Mouse (Mus musculus): ENCODE results near the gene Rbm14. TPM values are rescaled to one million over a fixed set of nuclear protein-coding genes. Genes with fewer than 3 reads are reported as not detected.
"Not testable (repeated sequence)": the region's sequence is repeated elsewhere in the genome, so short reads cannot be mapped to it uniquely, and the experiment has no call there.

The Rbm14 gene
- polyA plus RNA-seq, 1 experiment from 2014 or later = 82.3 TPM

GRCm38 (mm10) chr19:4782891-4783290, 28.5 kb downstream of the Rbm14 start:
- WGBS = 91% methylated on average over 2 of the region's 2 CpGs
- no peaks in the 10 kb centered on the region for H3K27me3 ChIP-seq
- no peak overlapping the region for H3K9ac ChIP-seq (replicated peaks)
- no peak for ATAC-seq
- no peak overlapping the region for H3K27ac ChIP-seq
- H3K36me3 ChIP-seq = peaks cover 68% of the 10 kb centered on the region
- no peak overlapping the region for H3K4me3 ChIP-seq (replicated peaks)
- no peaks in the 10 kb centered on the region for H3K9me3 ChIP-seq
- H3K4me2 ChIP-seq (replicated peaks) = no peak overlapping the region
- H3K4me1 ChIP-seq (replicated peaks) = peaks cover 26% of the 10 kb centered on the region

DNA sequence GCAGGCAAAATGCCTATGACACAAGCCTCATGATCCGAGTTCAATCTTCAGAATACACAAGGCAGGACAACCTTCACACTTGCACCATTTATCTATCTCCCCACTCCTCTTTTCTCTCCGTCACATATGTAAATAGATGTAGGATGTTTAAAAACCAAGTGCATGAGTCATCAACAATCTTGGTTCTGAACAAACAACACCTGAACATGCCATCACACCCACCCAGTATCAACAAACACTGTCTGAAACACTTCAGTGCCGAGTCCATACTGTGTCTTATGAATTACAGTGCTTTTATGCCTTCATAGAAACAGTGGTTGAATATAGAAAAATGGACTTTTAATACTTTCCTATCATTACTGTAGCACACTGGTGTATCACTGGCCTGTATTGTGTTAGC, 38.6 kb downstream of the Rbm14 start:
- Histone ChIP-seq H3K4me3 (replicated peaks) (no peak overlapping the region), H3K4me2 (replicated peaks) (no peak overlapping the region), H3K27me3 (no peaks in the 10 kb centered on the region), H3K4me1 (replicated peaks) (no peaks in the 10 kb centered on the region), H3K36me3 (peaks cover 76% of the 10 kb centered on the region), H3K9me3 (no peaks in the 10 kb centered on the region), H3K27ac (no peak overlapping the region), H3K9ac (replicated peaks) (no peak overlapping the region)
- ATAC-seq = no peak
- WGBS = 89% methylated on average over 3 of the region's 3 CpGs

- Histone ChIP-seq H3K9me3 (no peaks in the 10 kb centered on the region), H3K36me3 (peaks cover 80% of the 10 kb centered on the region), H3K27ac (no peak overlapping the region), H3K9ac (replicated peaks) (no peak overlapping the region), H3K4me2 (replicated peaks) (no peak overlapping the region), H3K4me1 (replicated peaks) (peaks cover 28% of the 10 kb centered on the region), H3K27me3 (no peaks in the 10 kb centered on the region), H3K4me3 (replicated peaks) (no peak overlapping the region)
- ATAC-seq = no peak
- 91% methylated on average over 10 of the region's 12 CpGs for whole genome bisulfite sequencing
These were observed 43.8 kb downstream of the Rbm14 start for GRCm38 (mm10) chr19:4767507-4768148.

DNA sequence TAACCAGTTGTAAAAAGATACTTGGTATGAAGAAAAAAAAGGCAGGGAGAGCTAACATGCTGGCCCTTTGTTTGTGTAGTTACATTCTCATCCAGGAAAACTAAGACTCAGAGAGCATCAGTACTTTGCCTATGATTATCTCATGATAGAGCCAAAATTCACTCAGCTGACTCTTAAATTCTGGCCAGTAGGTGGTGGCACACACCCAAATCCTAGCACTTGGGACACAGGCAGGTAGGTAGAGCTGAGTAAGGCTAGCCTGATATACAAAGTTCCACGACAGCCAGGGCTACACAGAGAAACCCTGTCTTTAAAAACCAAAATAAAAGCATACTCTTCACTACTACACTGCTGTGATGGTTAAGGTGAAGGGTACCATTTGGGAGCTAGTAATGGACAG, 48.6 kb downstream of the Rbm14 start:
- no peak for ATAC-seq
- Histone ChIP-seq H3K4me3 (replicated peaks) (no peak overlapping the region; the same call in 1 of the 2 replicates), H3K36me3 (peaks cover 69% of the 10 kb centered on the region), H3K4me2 (replicated peaks) (peak overlapping the region; percentile 16; the same call in 1 of the 2 replicates), H3K27me3 (no peaks in the 10 kb centered on the region), H3K9ac (replicated peaks) (no peak overlapping the region), H3K9me3 (no peaks in the 10 kb centered on the region), H3K27ac (no peak overlapping the region), H3K4me1 (replicated peaks) (peaks cover 74% of the 10 kb centered on the region)
- 48% methylated on average over 1 of the region's 1 CpGs for WGBS

DNA sequence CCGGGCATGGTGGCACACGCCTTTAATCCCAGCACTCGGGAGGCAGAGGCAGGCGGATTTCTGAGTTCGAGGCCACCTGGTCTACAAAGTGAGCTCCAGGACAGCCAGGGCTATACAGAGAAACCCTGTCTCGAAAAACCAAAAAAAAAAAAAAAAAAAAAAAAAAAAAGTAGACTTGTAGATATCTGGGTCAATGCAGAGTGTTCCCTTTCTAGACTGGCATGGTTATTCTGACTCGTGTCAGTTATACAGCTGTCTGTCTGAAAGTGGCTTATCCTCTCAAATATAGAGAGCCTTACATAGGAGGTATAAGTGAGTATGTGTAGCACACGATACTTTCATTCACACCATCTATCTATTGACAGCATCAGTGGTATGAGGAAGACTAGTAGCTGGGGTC, 50.9 kb downstream of the Rbm14 start:
- not testable (repeated sequence) for H3K9me3 ChIP-seq; H3K9ac ChIP-seq (replicated peaks); ATAC-seq; H3K27ac ChIP-seq; H3K27me3 ChIP-seq
- peaks cover 78% of the 10 kb centered on the region for H3K4me1 ChIP-seq (replicated peaks)
- WGBS = 94% methylated on average over 8 of the region's 8 CpGs
- peak overlapping the region; percentile 42 for H3K4me2 ChIP-seq (replicated peaks)
- H3K4me3 ChIP-seq (replicated peaks) = peak overlapping the region; percentile 9
- peaks cover 57% of the 10 kb centered on the region for H3K36me3 ChIP-seq

DNA sequence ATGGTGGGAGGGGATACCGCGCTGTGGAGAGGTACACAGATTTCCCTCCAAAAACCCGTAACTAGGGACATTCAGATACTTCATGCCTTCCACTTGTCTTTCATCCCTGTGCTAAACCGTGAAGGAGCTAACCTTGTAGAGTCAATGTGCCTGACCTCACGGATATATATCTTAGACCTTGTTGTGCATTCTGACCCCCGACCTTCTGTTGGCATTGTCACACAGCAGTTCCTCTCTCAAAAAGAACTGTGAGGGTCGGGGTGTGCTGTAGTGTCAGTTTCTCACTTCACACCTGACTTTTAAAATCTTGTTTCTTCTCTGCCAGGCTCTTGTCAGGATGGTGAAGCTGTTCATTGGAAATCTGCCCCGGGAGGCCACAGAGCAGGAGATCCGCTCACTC, 54.5 kb downstream of the Rbm14 start:
- ATAC-seq = no peak
- Histone ChIP-seq H3K9ac (replicated peaks) (peak overlapping the region; percentile 90), H3K4me3 (replicated peaks) (peak overlapping the region; percentile 78), H3K27ac (peak overlapping the region; percentile 98), H3K4me2 (replicated peaks) (peak overlapping the region; percentile 75), H3K4me1 (replicated peaks) (peaks cover 47% of the 10 kb centered on the region), H3K36me3 (peaks cover 35% of the 10 kb centered on the region), H3K9me3 (no peaks in the 10 kb centered on the region), H3K27me3 (no peaks in the 10 kb centered on the region)
- WGBS = 4% methylated on average over 9 of the region's 9 CpGs

DNA sequence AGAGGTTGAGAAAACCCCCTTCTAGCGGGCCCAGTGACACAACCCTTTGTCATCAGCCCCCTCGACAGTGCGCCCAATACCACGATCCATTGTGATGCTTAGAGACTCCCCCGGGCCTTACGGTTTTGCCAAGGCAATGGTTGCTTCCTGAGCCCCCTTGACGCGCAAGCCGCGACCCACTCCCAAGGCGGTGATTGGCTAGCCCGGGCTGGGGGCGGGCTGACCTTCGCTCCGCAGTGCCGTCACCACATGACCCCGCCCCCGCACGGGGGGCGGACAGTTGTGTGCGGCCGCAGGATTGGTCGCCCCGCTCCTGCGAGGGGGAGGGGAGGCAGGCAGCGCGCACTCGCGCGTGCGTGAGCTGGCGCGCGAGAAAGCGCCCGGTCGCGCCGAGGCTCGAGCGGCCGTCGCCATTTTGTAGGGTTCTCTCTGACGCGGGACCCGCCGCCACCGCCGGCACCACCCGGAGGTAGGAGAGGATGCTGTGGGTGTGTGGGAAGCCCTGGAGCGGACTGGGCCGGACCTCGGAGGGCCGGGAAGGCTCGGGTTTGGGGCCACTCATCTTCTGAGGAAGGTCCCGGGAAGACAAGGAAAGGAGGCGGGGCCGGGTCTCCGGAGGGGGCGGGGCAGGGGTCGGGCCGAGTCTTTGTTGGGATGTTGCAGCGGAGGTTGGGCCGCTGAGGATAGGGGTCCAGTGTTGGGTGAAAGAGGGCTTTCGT, 55.1 kb downstream of the Rbm14 start, which contains the start of gene Rbm4b:
Gene Rbm4b, plus strand, starts transcription at position 305 of the 719 bp plus-strand sequence.
- Histone ChIP-seq H3K9me3 (no peaks in the 10 kb centered on the region), H3K4me2 (replicated peaks) (peak within 1 kb of the TSS; percentile 98), H3K27ac (peak within 1 kb of the TSS; percentile 98), H3K36me3 (peaks cover 35% of the 10 kb centered on the region), H3K27me3 (no peaks in the 10 kb centered on the region), H3K4me1 (replicated peaks) (peaks cover 42% of the 10 kb centered on the region), H3K4me3 (replicated peaks) (peak within 1 kb of the TSS; percentile 78), H3K9ac (replicated peaks) (peak within 1 kb of the TSS; percentile 90)
- ATAC-seq = peak; percentile 94
- WGBS = under 1% methylated on average over 65 of the region's 65 CpGs

DNA sequence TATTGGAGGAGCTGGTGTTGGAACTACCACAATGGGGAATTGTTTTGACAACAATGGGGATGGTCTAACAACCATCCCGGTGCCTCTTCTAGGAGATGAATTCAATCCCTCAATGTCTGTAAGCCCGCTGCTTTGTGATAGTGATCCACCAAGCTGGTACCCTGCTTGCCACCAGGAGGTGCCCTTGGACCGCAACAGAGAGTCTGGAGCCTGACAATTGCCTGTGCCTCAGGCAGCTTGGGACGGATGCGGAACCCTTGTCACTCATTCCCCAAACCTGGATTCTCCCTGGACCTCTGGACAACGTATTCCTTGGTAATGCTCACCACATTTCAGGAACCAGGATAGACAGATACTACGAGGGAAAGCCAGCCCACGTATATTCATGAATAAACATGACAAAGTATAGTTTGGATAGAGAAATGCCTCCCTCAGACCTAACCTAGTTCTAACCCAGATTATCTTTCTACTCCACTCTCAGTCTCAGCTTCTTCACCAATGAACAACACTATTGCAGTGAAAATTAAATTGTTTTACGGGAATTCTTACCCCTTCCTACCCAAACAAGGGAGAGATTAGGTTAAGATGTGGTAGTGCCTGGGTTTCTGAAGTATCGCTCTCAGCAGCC, 55.8 kb downstream of the Rbm14 start:
- Histone ChIP-seq H3K9ac (replicated peaks) (peak overlapping the region; percentile 90), H3K9me3 (no peaks in the 10 kb centered on the region), H3K36me3 (peaks cover 35% of the 10 kb centered on the region), H3K27me3 (no peaks in the 10 kb centered on the region), H3K27ac (peak overlapping the region; percentile 98), H3K4me2 (replicated peaks) (peak overlapping the region; percentile 75), H3K4me1 (replicated peaks) (peaks cover 35% of the 10 kb centered on the region), H3K4me3 (replicated peaks) (peak overlapping the region; percentile 78)
- ATAC-seq = peak; percentile 75
- WGBS = under 1% methylated on average over 10 of the region's 10 CpGs

Other genes with a start within 250 kb of the Rbm14 start
- 8.8 and 10.1 TPM in 2 replicates for gene Lrfn4, start 196.0 kb downstream of the Rbm14 start, polyA plus RNA-seq (2015; fragmentation: Nextera tagmentation; extraction: Ambion mirVana)
- 56.8 and 59.9 TPM in 2 replicates for gene Rce1, start 186.0 kb downstream of the Rbm14 start, polyA plus RNA-seq (2015; fragmentation: Nextera tagmentation; extraction: Ambion mirVana)
- 3.8 and 5.0 TPM in 2 replicates for gene Gm960, start 113.0 kb downstream of the Rbm14 start, polyA plus RNA-seq (2015; fragmentation: Nextera tagmentation; extraction: Ambion mirVana)
- gene Sptbn2, start 100.5 kb downstream of the Rbm14 start, polyA plus RNA-seq (2015; fragmentation: Nextera tagmentation; extraction: Ambion mirVana) = 29.8 and 31.9 TPM in 2 replicates
- 220 TPM in 2 replicates for gene Rbm4b, start 55.1 kb downstream of the Rbm14 start, polyA plus RNA-seq (2015; fragmentation: Nextera tagmentation; extraction: Ambion mirVana)
- 117 and 126 TPM in 2 replicates for gene Rbm4, start 17.7 kb downstream of the Rbm14 start, polyA plus RNA-seq (2015; fragmentation: Nextera tagmentation; extraction: Ambion mirVana)
- 30.9 and 33.4 TPM in 2 replicates for gene Gm21992, start within 50 bp of the Rbm14 start, polyA plus RNA-seq (2015; fragmentation: Nextera tagmentation; extraction: Ambion mirVana)
- gene Ccs, start 27.7 kb upstream of the Rbm14 start, polyA plus RNA-seq (2015; fragmentation: Nextera tagmentation; extraction: Ambion mirVana) = 37.9 and 40.2 TPM in 2 replicates
- gene Ccdc87, start 27.7 kb upstream of the Rbm14 start, polyA plus RNA-seq (2015; fragmentation: Nextera tagmentation; extraction: Ambion mirVana) = 0.30 and 0.36 TPM in 2 replicates
- gene Ctsf, start 43.5 kb upstream of the Rbm14 start, polyA plus RNA-seq (2015; fragmentation: Nextera tagmentation; extraction: Ambion mirVana) = 59.0 and 67.5 TPM in 2 replicates
- 1.2 and 1.4 TPM in 2 replicates for gene Actn3, start 66.3 kb upstream of the Rbm14 start, polyA plus RNA-seq (2015; fragmentation: Nextera tagmentation; extraction: Ambion mirVana)
- 22.7 and 24.1 TPM in 2 replicates for gene Zdhhc24, start 67.0 kb upstream of the Rbm14 start, polyA plus RNA-seq (2015; fragmentation: Nextera tagmentation; extraction: Ambion mirVana)
- gene Bbs1, start 95.0 kb upstream of the Rbm14 start, polyA plus RNA-seq (2015; fragmentation: Nextera tagmentation; extraction: Ambion mirVana) = 12.6 and 12.8 TPM in 2 replicates
- gene Dpp3, start 116.7 kb upstream of the Rbm14 start, polyA plus RNA-seq (2015; fragmentation: Nextera tagmentation; extraction: Ambion mirVana) = 143 TPM in 2 replicates
- 8.8 and 10.8 TPM in 2 replicates for gene Peli3, start 131.5 kb upstream of the Rbm14 start, polyA plus RNA-seq (2015; fragmentation: Nextera tagmentation; extraction: Ambion mirVana)
- 111 and 113 TPM in 2 replicates for gene Mrpl11, start 150.5 kb upstream of the Rbm14 start, polyA plus RNA-seq (2015; fragmentation: Nextera tagmentation; extraction: Ambion mirVana)
- 0.31 and 0.32 TPM in 2 replicates for gene Npas4, start 178.7 kb upstream of the Rbm14 start, polyA plus RNA-seq (2015; fragmentation: Nextera tagmentation; extraction: Ambion mirVana)
- gene Slc29a2, start 212.2 kb upstream of the Rbm14 start, polyA plus RNA-seq (2015; fragmentation: Nextera tagmentation; extraction: Ambion mirVana) = 7.8 TPM in 2 replicates
- 52.9 and 54.3 TPM in 2 replicates for gene B4gat1, start 227.2 kb upstream of the Rbm14 start, polyA plus RNA-seq (2015; fragmentation: Nextera tagmentation; extraction: Ambion mirVana)
- gene AC124502.3, start 227.3 kb upstream of the Rbm14 start, polyA plus RNA-seq (2015; fragmentation: Nextera tagmentation; extraction: Ambion mirVana) = 3.9 and 4.3 TPM in 2 replicates
- gene Brms1, start 229.7 kb upstream of the Rbm14 start, polyA plus RNA-seq (2015; fragmentation: Nextera tagmentation; extraction: Ambion mirVana) = 52.6 and 58.9 TPM in 2 replicates
- gene Rin1, start 238.8 kb upstream of the Rbm14 start, polyA plus RNA-seq (2015; fragmentation: Nextera tagmentation; extraction: Ambion mirVana) = 1.3 and 2.1 TPM in 2 replicates